Mouse (Mus musculus) G1E (cell line): ENCODE results near the gene 4931414P19Rik. TPM values are rescaled to one million over a fixed set of nuclear protein-coding genes. Genes with fewer than 3 reads are reported as not detected.
A peak's percentile ranks its signal among the peaks of the same experiment; 100 is the strongest.

Source experiments
- ATAC-seq: 2 replicates; pipeline ENCODE4 v1.8.0; 2016; ENCODE audit warnings: mild to moderate bottlenecking; ENCODE audit not compliant: insufficient number of reproducible peaks, poor library complexity, low FRiP score, severe bottlenecking; ENCODE audit errors: extremely low read depth
- DNase-seq: peaks from one replicate; pipeline ENCODE4 v3.0.0; 2012; ENCODE audit warnings: low spot score
- H3K27me3 ChIP-seq: 2 replicates; pipeline ENCODE4 v1.6.1; 2012; ENCODE audit warnings: mild to moderate bottlenecking, low read length, inconsistent platforms; ENCODE audit not compliant: insufficient read depth
- H3K36me3 ChIP-seq: replicated peaks from 2 replicates; pipeline ENCODE3; 2012; ENCODE audit warnings: mild to moderate bottlenecking, inconsistent platforms
- H3K4me1 ChIP-seq: 2 replicates; pipeline ENCODE4 v1.6.1; 2012; ENCODE audit warnings: low read depth, low read length, inconsistent platforms, mixed read lengths; ENCODE audit not compliant: insufficient read depth
- H3K4me3 ChIP-seq: 2 replicates; pipeline ENCODE4 v1.5.1; 2012; ENCODE audit warnings: low read depth, mild to moderate bottlenecking, inconsistent platforms, low read length, moderate library complexity, mixed read lengths
- H3K9me3 ChIP-seq: replicated peaks from 2 replicates; pipeline ENCODE4 v1.6.1; 2012; ENCODE audit warnings: inconsistent platforms
- CTCF ChIP-seq: IDR thresholded peaks from 2 replicates; pipeline ENCODE4 v1.5.1; 2012; ENCODE audit warnings: low read depth, low read length, inconsistent platforms, mixed read lengths
- GATA1 ChIP-seq: IDR thresholded peaks from 2 replicates; pipeline ENCODE4 v1.6.1; 2012; ENCODE audit warnings: borderline replicate concordance, low read length, inconsistent platforms, mixed read lengths
- GATA2 ChIP-seq: IDR thresholded peaks from 2 replicates; pipeline ENCODE4 v1.6.1; 2012; ENCODE audit warnings: low read depth, low read length, inconsistent platforms, borderline replicate concordance
- POLR2AphosphoS5 ChIP-seq: IDR thresholded peaks from 2 replicates; pipeline ENCODE4 v1.6.1; 2012; ENCODE audit warnings: low read depth, low read length, inconsistent platforms; ENCODE audit not compliant: insufficient replicate concordance
- TAL1 ChIP-seq: conservative IDR thresholded peaks from 2 replicates; pipeline ENCODE4 v1.6.1; 2012; ENCODE audit warnings: low read depth, low read length, inconsistent platforms, mixed read lengths
- polyA plus RNA-seq: library from polyadenylated mRNA; stranded (reverse); fragments of >175 nt; gene quantifications from 2 replicates; pipeline ENCODE4 v1.2.3, GENCODE M21; 2012
- total RNA-seq, 2 experiments: library from RNA; stranded (forward) in 1 of 2; stranded (reverse) in 1 of 2; fragments of 200-1000 nt in 1 of 2; fragments of >200 nt in 1 of 2; fragmentation: Nextera tagmentation in 1 of 2; gene quantifications; 2 replicates each; pipeline ENCODE4 v1.2.3; 2014 to 2017

Gene 4931414P19Rik
- total and polyA plus RNA-seq, 3 experiments: 4.8 to 25.6 (median 9.0) TPM

DNA sequence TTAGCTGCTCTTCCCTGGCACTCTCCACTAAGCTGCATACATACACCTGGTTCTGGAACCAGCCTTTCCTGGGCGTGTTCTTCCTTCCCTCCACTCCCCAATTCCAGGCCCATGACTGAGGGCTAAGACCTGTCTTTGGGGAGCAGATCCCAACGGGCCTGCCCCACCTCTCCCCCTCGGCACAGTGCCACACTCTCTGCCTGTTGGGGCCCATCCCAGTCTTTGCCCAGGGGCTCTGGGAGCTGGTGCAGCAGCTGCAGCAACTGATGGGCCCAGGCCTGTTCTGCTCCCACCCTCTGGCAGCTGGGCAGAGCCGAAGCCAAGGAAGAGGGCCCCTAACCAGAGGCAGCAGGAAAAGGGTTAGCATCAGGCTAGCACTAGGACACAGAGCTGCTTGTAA, 31.5 kb downstream of the 4931414P19Rik start:
- no peaks in the 10 kb centered on the region for H3K36me3 ChIP-seq
- peaks cover 66% of the 10 kb centered on the region for H3K27me3 ChIP-seq
- ATAC-seq (no peak), DNase-seq (no peak)
- H3K4me3 ChIP-seq: no peak overlapping the region
- TF ChIP-seq TAL1 (no peak), GATA1 (no peak), CTCF (no peak), POLR2AphosphoS5 (no peak), GATA2 (no peak)
- H3K4me1 ChIP-seq: peaks cover 60% of the 10 kb centered on the region
- peaks cover 28% of the 10 kb centered on the region for H3K9me3 ChIP-seq

- Histone ChIP-seq H3K27me3 (peaks cover 70% of the 10 kb centered on the region), H3K9me3 (peaks cover 28% of the 10 kb centered on the region), H3K4me3 (peak overlapping the region; percentile 62; the same call in 1 of the 2 replicates), H3K36me3 (no peaks in the 10 kb centered on the region), H3K4me1 (peaks cover 61% of the 10 kb centered on the region)
- no peak for DNase-seq
- ATAC-seq: peak; percentile 8; the same call in 1 of the 2 replicates
- no peak for TF ChIP-seq POLR2AphosphoS5
- no peak for TF ChIP-seq CTCF
- 0 out of 2 replicates have a peak, but pooled peaks have one; percentile 11 for TF ChIP-seq TAL1
Observed at GRCm38 (mm10) chr14:54572790-54573736, 32.7 kb downstream of the 4931414P19Rik start.

DNA sequence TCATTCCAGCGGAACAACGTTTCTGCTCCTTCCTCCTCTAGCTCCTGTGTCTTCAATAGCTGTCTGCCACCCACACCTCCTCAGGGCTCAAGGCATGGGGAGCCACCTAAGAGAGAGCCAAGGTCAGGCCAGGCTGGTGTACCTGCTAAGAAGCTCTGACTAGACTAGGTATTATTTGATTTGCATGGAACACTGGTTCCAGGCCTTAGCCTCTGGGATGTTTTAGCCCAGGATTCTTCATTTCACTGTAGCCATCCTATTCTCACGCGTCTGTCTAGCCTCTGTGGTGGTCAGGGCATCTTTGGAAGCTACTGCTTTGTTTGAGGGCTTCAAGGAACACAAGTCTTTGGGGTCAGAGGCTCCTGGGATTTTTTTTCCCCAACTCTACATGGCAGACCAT, 33.7 kb downstream of the 4931414P19Rik start:
- peaks cover 51% of the 10 kb centered on the region for H3K4me1 ChIP-seq
- TF ChIP-seq CTCF: no peak
- no peak for TF ChIP-seq POLR2AphosphoS5
- TF ChIP-seq GATA2: no peak
- no peak for TF ChIP-seq GATA1
- TF ChIP-seq TAL1: no peak
- no peak for ATAC-seq

DNA sequence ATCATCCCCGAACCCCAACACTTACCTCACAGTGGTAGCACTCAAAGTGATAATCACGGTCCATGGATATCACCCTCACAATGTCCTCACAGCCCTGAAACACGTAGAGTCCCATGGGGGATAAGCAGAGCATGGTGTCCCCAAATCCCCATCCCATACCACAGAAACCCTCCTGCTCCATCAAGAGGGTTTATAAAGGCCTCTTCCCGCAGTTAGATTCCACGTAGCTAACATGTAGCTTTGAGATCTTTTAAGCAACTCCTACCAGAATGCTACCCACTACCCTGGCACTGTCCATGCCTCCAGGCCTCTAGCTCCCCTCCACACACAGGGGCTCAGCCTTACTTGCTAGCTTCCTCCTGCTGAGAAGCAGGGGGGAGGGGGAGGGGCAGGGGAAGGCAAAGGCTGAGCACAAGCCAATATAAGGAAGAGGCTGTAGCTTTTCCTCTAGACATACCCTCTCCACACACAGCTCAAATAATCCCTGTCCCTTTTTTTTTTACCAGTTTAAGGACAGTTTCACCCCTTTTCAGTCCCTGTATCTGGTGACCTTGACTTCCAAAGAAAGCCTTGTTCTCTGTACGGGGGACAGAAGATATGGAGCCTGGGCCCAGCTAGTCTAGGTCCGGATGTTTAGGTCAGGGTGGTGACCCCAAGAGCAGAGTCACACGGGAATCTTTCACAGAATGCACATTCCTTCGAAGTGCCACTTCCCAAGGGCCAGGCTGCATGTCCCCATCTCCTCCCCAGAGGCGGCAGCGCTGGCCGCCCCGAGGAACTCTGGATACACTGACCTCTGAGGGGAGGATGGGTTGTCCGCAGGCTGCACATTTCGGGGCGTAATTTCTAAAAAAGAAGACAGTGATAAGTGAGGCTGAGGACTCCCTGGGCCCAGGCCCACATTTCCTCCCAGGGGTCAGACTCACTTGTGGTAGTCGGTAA, 36.1 kb downstream of the 4931414P19Rik start:
- DNase-seq (no peak), ATAC-seq (no peak)
- no peak for TF ChIP-seq POLR2AphosphoS5
- Histone ChIP-seq H3K36me3 (no peaks in the 10 kb centered on the region), H3K9me3 (no peaks in the 10 kb centered on the region), H3K4me1 (peaks cover 43% of the 10 kb centered on the region), H3K4me3 (no peak overlapping the region), H3K27me3 (peaks cover 45% of the 10 kb centered on the region)

More for the DNA sequence above, 33.7 kb downstream of the 4931414P19Rik start:
- no peaks in the 10 kb centered on the region for H3K36me3 ChIP-seq
- no peak for DNase-seq
- H3K9me3 ChIP-seq: peaks cover 20% of the 10 kb centered on the region
- H3K4me3 ChIP-seq: no peak overlapping the region
- H3K27me3 ChIP-seq: peaks cover 64% of the 10 kb centered on the region

- DNase-seq (peak; percentile 54), ATAC-seq (no peak)
- Histone ChIP-seq H3K4me3 (no peak overlapping the region), H3K36me3 (no peaks in the 10 kb centered on the region), H3K27me3 (peaks cover 37% of the 10 kb centered on the region), H3K4me1 (peaks cover 34% of the 10 kb centered on the region), H3K9me3 (no peaks in the 10 kb centered on the region)
- TF ChIP-seq GATA2 (no peak), TAL1 (no peak), CTCF (peak; percentile 45), POLR2AphosphoS5 (no peak), GATA1 (no peak)
Observed at GRCm38 (mm10) chr14:54568694-54569414, 36.9 kb downstream of the 4931414P19Rik start.
